Mouse (Mus musculus) midbrain, embryonic 16.5 days (tissue): Measurements from ENCODE around the gene Dis3l. TPM values are rescaled to one million over a fixed set of nuclear protein-coding genes. Genes with fewer than 3 reads are reported as not detected.
"Not testable (repeated sequence)": the region's sequence is repeated elsewhere in the genome, so short reads cannot be mapped to it uniquely, and the experiment has no call there.

Experiments used
- ATAC-seq: fragments of 200-750 bp; cut with Nextera tagmentation; 2 replicates; pipeline ENCODE4 v1.8.0; 2017; ENCODE audit warnings: moderate TSS enrichment
- H3K27ac ChIP-seq: fragments of 300-500 bp; sonication (generic); 2 replicates; pipeline ENCODE4 v1.5.1; 2014; ENCODE audit warnings: mild to moderate bottlenecking, low read length, mixed read lengths
- H3K27me3 ChIP-seq: fragments of 300-500 bp; sonication (generic); 2 replicates; pipeline ENCODE4 v1.6.1; 2014; ENCODE audit warnings: low read depth, low read length, mixed read lengths; ENCODE audit not compliant: control insufficient read depth, insufficient read depth
- H3K36me3 ChIP-seq: fragments of 300-500 bp; sonication (generic); 2 replicates; pipeline ENCODE4 v1.6.1; 2014; ENCODE audit warnings: mild to moderate bottlenecking, low read length, moderate library complexity, mixed read lengths; ENCODE audit not compliant: control insufficient read depth, insufficient read depth
- H3K4me1 ChIP-seq: fragments of 300-500 bp; sonication (generic); 2 replicates; pipeline ENCODE4 v1.6.1; 2014; ENCODE audit warnings: mild to moderate bottlenecking, low read length, mixed read lengths; ENCODE audit not compliant: control insufficient read depth, insufficient read depth
- H3K4me2 ChIP-seq: fragments of 300-500 bp; sonication (generic); 2 replicates; pipeline ENCODE4 v1.6.1; 2014; ENCODE audit warnings: mild to moderate bottlenecking, low read length, mixed read lengths
- H3K4me3 ChIP-seq: fragments of 300-500 bp; sonication (generic); 2 replicates; pipeline ENCODE4 v1.5.1; 2014; ENCODE audit warnings: low read depth, mild to moderate bottlenecking, low read length, moderate library complexity, mixed read lengths
- H3K9ac ChIP-seq: fragments of 300-500 bp; sonication (generic); 2 replicates; pipeline ENCODE4 v1.6.1; 2014; ENCODE audit warnings: low read depth, low read length, mixed read lengths
- H3K9me3 ChIP-seq: fragments of 300-500 bp; sonication (generic); replicated peaks from 2 replicates; pipeline ENCODE4 v1.6.1; 2014; ENCODE audit warnings: mild to moderate bottlenecking, low read length, mixed read lengths; ENCODE audit not compliant: control insufficient read depth, poor library complexity, severe bottlenecking
- WGBS: fragments of 180-500 bp; shearing (Covaris S2); extraction: QIAGEN DNeasy Blood & Tissue Kit; methylation state at CpG from one replicate; pipeline ENCODE4 v1.1.7; 2014; 5-methylcytosine and 5-hydroxymethylcytosine counted together
- polyA plus RNA-seq: library from polyadenylated mRNA; unstranded; fragments of >200 nt; fragmentation: Nextera tagmentation; extraction: Ambion mirVana; gene quantifications from 2 replicates; pipeline ENCODE4 v1.2.1, GENCODE M21; 2015

Dis3l gene
- polyA plus RNA-seq, 1 experiment from 2014 or later = 23.7 TPM

GRCm38 (mm10) chr9:64271249-64271648, 69.8 kb downstream of the Dis3l start:
- H3K27ac ChIP-seq = no peak overlapping the region
- H3K4me1 ChIP-seq = no peaks in the 10 kb centered on the region
- no peaks in the 10 kb centered on the region for H3K36me3 ChIP-seq
- no peaks in the 10 kb centered on the region for H3K27me3 ChIP-seq
- no peak for ATAC-seq
- no peak overlapping the region for H3K4me3 ChIP-seq
- no peak overlapping the region for H3K9ac ChIP-seq
- WGBS = 72% methylated on average over 3 of the region's 3 CpGs
- H3K4me2 ChIP-seq = no peak overlapping the region
- no peaks in the 10 kb centered on the region for H3K9me3 ChIP-seq

DNA sequence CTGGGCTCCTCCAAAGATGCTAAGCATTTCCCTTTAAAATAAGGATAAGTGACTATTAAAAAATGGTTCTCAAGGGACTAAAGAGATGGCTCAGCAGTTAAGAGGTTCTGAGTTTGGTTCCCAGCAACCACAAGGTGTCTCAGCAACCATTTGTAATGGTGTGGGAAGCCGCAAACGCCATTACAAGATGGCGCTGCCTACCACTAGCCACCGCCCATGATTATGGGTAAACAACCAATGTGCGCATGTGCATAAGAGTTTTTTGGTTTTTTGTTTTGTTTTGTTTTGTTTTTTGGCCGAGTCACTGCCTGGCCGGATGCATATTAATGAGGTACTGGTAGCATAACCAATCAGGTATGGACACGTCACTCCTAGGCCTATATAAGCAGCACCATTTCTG, 72.3 kb downstream of the Dis3l start:
- not testable (repeated sequence) for H3K9me3 ChIP-seq, H3K27me3 ChIP-seq, H3K36me3 ChIP-seq, H3K9ac ChIP-seq, H3K4me2 ChIP-seq, H3K4me3 ChIP-seq, ATAC-seq, H3K27ac ChIP-seq, H3K4me1 ChIP-seq
- WGBS = 98% methylated on average over 7 of the region's 8 CpGs

- 89% methylated on average over 10 of the region's 10 CpGs for WGBS
- H3K27me3 ChIP-seq = no peaks in the 10 kb centered on the region
Observed at GRCm38 (mm10) chr9:64268196-64268595, 72.9 kb downstream of the Dis3l start.

DNA sequence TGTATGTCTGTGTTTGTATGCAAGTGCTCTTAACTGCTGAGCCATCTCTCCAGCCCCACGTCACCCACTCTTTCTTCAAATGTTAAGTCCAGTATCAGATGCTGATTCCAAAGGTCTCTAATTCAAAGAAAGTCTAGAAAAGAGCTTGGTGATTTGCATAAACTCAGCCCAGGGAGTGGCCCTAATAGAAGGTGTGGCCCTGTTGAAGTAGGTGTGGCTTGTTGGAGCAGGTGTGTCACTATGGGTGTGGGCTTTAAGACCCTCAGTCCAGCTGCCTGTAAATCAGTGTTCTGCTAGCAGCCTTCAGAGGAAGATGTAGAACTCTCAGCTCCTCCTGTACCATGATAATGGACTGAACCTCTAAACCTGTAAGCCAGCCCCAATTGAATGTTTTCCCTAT, 73.9 kb downstream of the Dis3l start:
- Histone ChIP-seq H3K4me1 (no peaks in the 10 kb centered on the region), H3K27me3 (no peaks in the 10 kb centered on the region), H3K9ac (no peak overlapping the region), H3K9me3 (no peaks in the 10 kb centered on the region), H3K4me2 (no peak overlapping the region), H3K27ac (no peak overlapping the region), H3K36me3 (no peaks in the 10 kb centered on the region), H3K4me3 (no peak overlapping the region)
- no peak for ATAC-seq
- 86% methylated on average over 1 of the region's 1 CpGs for WGBS

More at GRCm38 (mm10) chr9:64268196-64268595, 72.9 kb downstream of the Dis3l start:
- no peak overlapping the region for H3K4me2 ChIP-seq
- ATAC-seq = no peak
- no peaks in the 10 kb centered on the region for H3K4me1 ChIP-seq
- no peaks in the 10 kb centered on the region for H3K9me3 ChIP-seq
- no peak overlapping the region for H3K4me3 ChIP-seq
- no peaks in the 10 kb centered on the region for H3K36me3 ChIP-seq
- H3K27ac ChIP-seq = no peak overlapping the region
- no peak overlapping the region for H3K9ac ChIP-seq

DNA sequence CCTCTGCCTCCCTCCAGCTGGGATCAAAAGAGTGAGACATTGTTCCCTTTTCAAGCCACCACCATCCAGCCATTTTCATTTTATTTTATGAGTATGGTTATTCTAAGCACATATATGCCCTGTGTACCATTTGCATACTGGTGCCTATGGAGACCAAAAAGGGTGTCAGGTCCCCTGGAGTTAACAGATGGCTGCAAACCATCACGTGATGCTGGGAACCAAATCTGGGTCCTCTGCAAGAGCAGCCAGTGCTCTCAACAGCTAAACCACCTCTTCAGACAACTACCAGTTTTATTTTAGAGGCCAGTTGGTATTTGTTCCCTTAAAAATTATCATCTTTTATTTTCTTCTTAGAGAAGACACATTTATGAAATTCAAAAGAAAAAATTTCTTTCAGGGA, 76.3 kb downstream of the Dis3l start:
- ATAC-seq = no peak
- Histone ChIP-seq H3K27me3 (no peaks in the 10 kb centered on the region), H3K4me1 (no peaks in the 10 kb centered on the region), H3K4me3 (no peak overlapping the region), H3K27ac (no peak overlapping the region), H3K4me2 (no peak overlapping the region), H3K36me3 (no peaks in the 10 kb centered on the region), H3K9ac (no peak overlapping the region), H3K9me3 (no peaks in the 10 kb centered on the region)
- 65% methylated on average over 1 of the region's 1 CpGs for WGBS

- no peak for ATAC-seq
- no peak overlapping the region for H3K9ac ChIP-seq
- H3K27ac ChIP-seq = no peak overlapping the region
- H3K4me3 ChIP-seq = no peak overlapping the region
- no peaks in the 10 kb centered on the region for H3K27me3 ChIP-seq
- 86% methylated on average over 4 of the region's 4 CpGs for WGBS
- H3K4me1 ChIP-seq = no peaks in the 10 kb centered on the region
- H3K9me3 ChIP-seq = no peaks in the 10 kb centered on the region
- no peak overlapping the region for H3K4me2 ChIP-seq
- H3K36me3 ChIP-seq = no peaks in the 10 kb centered on the region
Observed at GRCm38 (mm10) chr9:64261023-64261422, 80.1 kb downstream of the Dis3l start.

- no peak overlapping the region for H3K27ac ChIP-seq
- H3K4me1 ChIP-seq = no peaks in the 10 kb centered on the region
- H3K4me2 ChIP-seq = no peak overlapping the region
- H3K27me3 ChIP-seq = no peaks in the 10 kb centered on the region
- 93% methylated on average over 5 of the region's 5 CpGs for WGBS
- no peak overlapping the region for H3K4me3 ChIP-seq
- H3K9ac ChIP-seq = no peak overlapping the region
- H3K9me3 ChIP-seq = no peaks in the 10 kb centered on the region
- H3K36me3 ChIP-seq = no peaks in the 10 kb centered on the region
- no peak for ATAC-seq
Observed at GRCm38 (mm10) chr9:64259906-64260305, 81.2 kb downstream of the Dis3l start.

Other genes with a start within 250 kb of the Dis3l start
- gene Lctl, start 224.1 kb downstream of the Dis3l start, polyA plus RNA-seq = not detected in 2 replicates
- gene Zwilch, start 168.2 kb downstream of the Dis3l start, polyA plus RNA-seq = 4.5 and 5.1 TPM in 2 replicates
- gene Rpl4, start 167.9 kb downstream of the Dis3l start, polyA plus RNA-seq = 564 and 570 TPM in 2 replicates
- gene Snapc5, start 162.0 kb downstream of the Dis3l start, polyA plus RNA-seq = 28.3 and 30.8 TPM in 2 replicates
- 2.7 and 2.9 TPM in 2 replicates for gene Uchl4, start 106.1 kb downstream of the Dis3l start, polyA plus RNA-seq
- gene Map2k1, start 87.7 kb downstream of the Dis3l start, polyA plus RNA-seq = 62.6 and 68.4 TPM in 2 replicates
- gene Tipin, start 59.7 kb downstream of the Dis3l start, polyA plus RNA-seq = 56.3 and 66.2 TPM in 2 replicates
- gene Megf11, start 44.3 kb upstream of the Dis3l start, polyA plus RNA-seq = 20.5 and 21.3 TPM in 2 replicates